Mouse (Mus musculus) CH12.LX (cell line): ENCODE measurements around the gene Nol9. TPM values are rescaled to one million over a fixed set of nuclear protein-coding genes. Genes with fewer than 3 reads are reported as not detected.

Source experiments
- DNase-seq: peaks from one replicate; pipeline ENCODE4 v3.0.0-alpha.2; 2013; ENCODE audit errors: extremely low read depth
- H3K27ac ChIP-seq: 2 replicates; pipeline ENCODE4 v1.5.1; 2012; ENCODE audit warnings: low read depth, mild to moderate bottlenecking, control low read depth, moderate library complexity; ENCODE audit not compliant: insufficient read depth
- H3K27me3 ChIP-seq: replicated peaks from 2 replicates; pipeline ENCODE3; 2012; ENCODE audit warnings: inconsistent platforms
- H3K36me3 ChIP-seq, 2 experiments: replicated peaks in 1 of 2; 2 replicates each; pipeline versions ENCODE3 to v1.6.1; 2012; ENCODE audit warnings: inconsistent platforms in 1 of 2, low read length in 1 of 2, mild to moderate bottlenecking in 1 of 2, mixed read lengths in 1 of 2, moderate library complexity in 1 of 2; ENCODE audit not compliant: control insufficient read depth in 1 of 2, insufficient read depth in 1 of 2
- H3K4me1 ChIP-seq, 2 experiments: 2 replicates each; pipeline ENCODE4 v1.6.1; 2012; ENCODE audit warnings: inconsistent platforms in 1 of 2, moderate library complexity in 1 of 2; ENCODE audit not compliant: insufficient read depth in 2 of 2, control insufficient read depth in 1 of 2
- H3K4me2 ChIP-seq: 2 replicates; pipeline ENCODE4 v1.6.1; 2012; ENCODE audit warnings: low read depth, mild to moderate bottlenecking, control low read depth; ENCODE audit not compliant: poor library complexity, insufficient read depth, severe bottlenecking
- H3K4me3 ChIP-seq, 3 experiments: fragments of 150-350 bp in 1 of 3; sonication (generic) in 1 of 3; replicated peaks in 1 of 3; 2 replicates each; pipeline versions ENCODE3 to v1.5.1; 2011 to 2012; ENCODE audit warnings: low read depth in 2 of 3, low read length in 2 of 3, mild to moderate bottlenecking in 2 of 3, moderate library complexity in 2 of 3, control low read depth in 1 of 3, improper control_type of control experiment in 1 of 3, inconsistent platforms in 1 of 3, mixed read lengths in 1 of 3; ENCODE audit not compliant: poor library complexity in 1 of 3
- H3K79me2 ChIP-seq: replicated peaks from 2 replicates; pipeline ENCODE4 v1.6.1; 2012; ENCODE audit warnings: mild to moderate bottlenecking, moderate library complexity; ENCODE audit not compliant: control insufficient read depth, poor library complexity, insufficient read depth, severe bottlenecking; ENCODE audit errors: extremely low read depth
- H3K9ac ChIP-seq: 2 replicates; pipeline ENCODE4 v1.6.1; 2012; ENCODE audit warnings: low read depth, mild to moderate bottlenecking, control low read depth, moderate library complexity; ENCODE audit not compliant: insufficient read depth
- H3K9me3 ChIP-seq: replicated peaks from 2 replicates; pipeline ENCODE3; 2012; ENCODE audit warnings: low read length, inconsistent platforms, mixed read lengths
- BHLHE40 ChIP-seq: IDR thresholded peaks from 2 replicates; pipeline ENCODE4 v1.6.1; 2011; ENCODE audit warnings: mild to moderate bottlenecking, low read depth, low read length, improper control_type of control experiment
- CHD1 ChIP-seq: IDR thresholded peaks from 2 replicates; pipeline ENCODE4 v1.6.1; 2012; ENCODE audit warnings: low read depth, low read length, improper control_type of control experiment, inconsistent platforms
- CTCF ChIP-seq, 2 experiments: IDR thresholded peaks in 1 of 2; conservative IDR thresholded peaks in 1 of 2; 2 replicates each; pipeline ENCODE4 v1.5.1; 2011 to 2012; ENCODE audit warnings: low read depth in 2 of 2, low read length in 2 of 2, improper control_type of control experiment in 1 of 2, inconsistent platforms in 1 of 2, mild to moderate bottlenecking in 1 of 2, moderate library complexity in 1 of 2
- E2F4 ChIP-seq: IDR thresholded peaks from 2 replicates; pipeline ENCODE4 v1.6.1; 2011; ENCODE audit warnings: low read depth, low read length, improper control_type of control experiment; ENCODE audit not compliant: insufficient replicate concordance
- ELF1 ChIP-seq: IDR thresholded peaks from 2 replicates; pipeline ENCODE4 v1.6.1; 2014; ENCODE audit warnings: low read depth, mild to moderate bottlenecking, inconsistent platforms, low read length, improper control_type of control experiment
- EP300 ChIP-seq: IDR thresholded peaks from 2 replicates; pipeline ENCODE4 v1.6.1; 2011; ENCODE audit warnings: low read length, improper control_type of control experiment
- ETS1 ChIP-seq: conservative IDR thresholded peaks from 2 replicates; pipeline ENCODE4 v1.6.1; 2012; ENCODE audit warnings: low read depth, mild to moderate bottlenecking, inconsistent platforms, low read length, improper control_type of control experiment, moderate library complexity
- GABPA ChIP-seq: IDR thresholded peaks from 2 replicates; pipeline ENCODE4 v1.6.1; 2012; ENCODE audit warnings: low read depth, low read length, improper control_type of control experiment, inconsistent platforms; ENCODE audit not compliant: insufficient replicate concordance
- HCFC1 ChIP-seq: IDR thresholded peaks from 2 replicates; pipeline ENCODE4 v1.6.1; 2012; ENCODE audit warnings: low read depth, mild to moderate bottlenecking, inconsistent platforms, low read length, improper control_type of control experiment
- IRF4 ChIP-seq: IDR thresholded peaks from 2 replicates; pipeline ENCODE4 v1.6.1; 2014; ENCODE audit warnings: low read depth, mild to moderate bottlenecking, inconsistent platforms, low read length, improper control_type of control experiment
- KAT2A ChIP-seq: IDR thresholded peaks from 2 replicates; pipeline ENCODE4 v1.6.1; 2012; ENCODE audit warnings: low read length, improper control_type of control experiment, inconsistent platforms; ENCODE audit not compliant: insufficient replicate concordance
- MAX ChIP-seq: IDR thresholded peaks from 2 replicates; pipeline ENCODE4 v1.6.1; 2011; ENCODE audit warnings: low read length, improper control_type of control experiment
- MEF2A ChIP-seq: IDR thresholded peaks from 2 replicates; pipeline ENCODE4 v1.6.1; 2014; ENCODE audit warnings: low read depth, mild to moderate bottlenecking, inconsistent platforms, low read length, improper control_type of control experiment, borderline replicate concordance
- MXI1 ChIP-seq: IDR thresholded peaks from 2 replicates; pipeline ENCODE4 v1.6.1; 2011; ENCODE audit warnings: mild to moderate bottlenecking, low read depth, low read length, improper control_type of control experiment
- MYC ChIP-seq: IDR thresholded peaks from 2 replicates; pipeline ENCODE4 v1.6.1; 2011; ENCODE audit warnings: low read depth, mild to moderate bottlenecking, improper control_type of control experiment, low read length
- NELFE ChIP-seq: IDR thresholded peaks from 2 replicates; pipeline ENCODE4 v1.6.1; 2011; ENCODE audit warnings: low read depth, low read length, improper control_type of control experiment
- NRF1 ChIP-seq: IDR thresholded peaks from 2 replicates; pipeline ENCODE4 v1.6.1; 2014; ENCODE audit warnings: low read depth, mild to moderate bottlenecking, inconsistent platforms, low read length, improper control_type of control experiment, moderate library complexity
- PAX5 ChIP-seq: IDR thresholded peaks from 2 replicates; pipeline ENCODE4 v1.6.1; 2012; ENCODE audit warnings: low read length, inconsistent platforms, mixed read lengths
- POLR2A ChIP-seq: IDR thresholded peaks from 2 replicates; pipeline ENCODE4 v1.6.1; 2011; ENCODE audit warnings: low read depth, mild to moderate bottlenecking, improper control_type of control experiment, low read length
- POLR2AphosphoS2 ChIP-seq: IDR thresholded peaks from 2 replicates; pipeline ENCODE4 v1.6.1; 2011; ENCODE audit warnings: low read depth, low read length, improper control_type of control experiment
- RAD21 ChIP-seq: IDR thresholded peaks from 2 replicates; pipeline ENCODE4 v1.6.1; 2011; ENCODE audit warnings: low read depth, mild to moderate bottlenecking, low read length, improper control_type of control experiment, moderate library complexity
- RCOR1 ChIP-seq: conservative IDR thresholded peaks from 2 replicates; pipeline ENCODE4 v1.6.1; 2012; ENCODE audit warnings: low read depth, mild to moderate bottlenecking, inconsistent platforms, low read length, improper control_type of control experiment
- SIN3A ChIP-seq: IDR thresholded peaks from 2 replicates; pipeline ENCODE4 v1.6.1; 2012; ENCODE audit warnings: low read length, improper control_type of control experiment, inconsistent platforms
- SMC3 ChIP-seq: IDR thresholded peaks from 2 replicates; pipeline ENCODE4 v1.6.1; 2011; ENCODE audit warnings: low read depth, low read length, improper control_type of control experiment
- TBP ChIP-seq: conservative IDR thresholded peaks from 2 replicates; pipeline ENCODE4 v1.6.1; 2011; ENCODE audit warnings: low read depth, low read length, improper control_type of control experiment
- TCF12 ChIP-seq: IDR thresholded peaks from 2 replicates; pipeline ENCODE4 v1.6.1; 2014; ENCODE audit warnings: low read depth, mild to moderate bottlenecking, inconsistent platforms, low read length, improper control_type of control experiment
- UBTF ChIP-seq: IDR thresholded peaks from 2 replicates; pipeline ENCODE4 v1.6.1; 2012; ENCODE audit warnings: low read depth, mild to moderate bottlenecking, inconsistent platforms, low read length, improper control_type of control experiment, moderate library complexity
- USF1 ChIP-seq: IDR thresholded peaks from 2 replicates; pipeline ENCODE4 v1.6.1; 2014; ENCODE audit warnings: low read depth, mild to moderate bottlenecking, inconsistent platforms, low read length, improper control_type of control experiment
- USF2 ChIP-seq: conservative IDR thresholded peaks from 2 replicates; pipeline ENCODE4 v1.6.1; 2011; ENCODE audit warnings: low read depth, low read length, improper control_type of control experiment
- ZC3H11A ChIP-seq: IDR thresholded peaks from 2 replicates; pipeline ENCODE4 v1.6.1; 2012; ENCODE audit warnings: low read depth, mild to moderate bottlenecking, inconsistent platforms, low read length, improper control_type of control experiment
- ZKSCAN1 ChIP-seq: IDR thresholded peaks from 2 replicates; pipeline ENCODE4 v1.6.1; 2012; ENCODE audit warnings: low read depth, inconsistent platforms, low read length, improper control_type of control experiment, borderline replicate concordance
- ZMIZ1 ChIP-seq: IDR thresholded peaks from 2 replicates; pipeline ENCODE4 v1.6.1; 2012; ENCODE audit warnings: low read depth, mild to moderate bottlenecking, inconsistent platforms, low read length, improper control_type of control experiment
- ZNF384 ChIP-seq: IDR thresholded peaks from 2 replicates; pipeline ENCODE4 v1.6.1; 2012; ENCODE audit warnings: low read depth, low read length, improper control_type of control experiment, inconsistent platforms
- dilution Hi-C: fragments of 300-500 bp; cut with MboI; formaldehyde crosslinking; loops from 2 replicates; pipeline ENCODE4 v1.14.3; 2020; ENCODE audit warnings: low sequenced_read_pairs; ENCODE audit not compliant: extremely low pct_unique_long_range_greater_than_20kb, extremely low pct_ligation_motif_present
- in situ Hi-C: fragments of 300-500 bp; cut with MboI; formaldehyde crosslinking; loops from 3 replicates; pipeline ENCODE4 v1.14.3; 2019; ENCODE audit warnings: low sequenced_read_pairs, low pct_ligation_motif_present, low pct_unique_long_range_greater_than_20kb, mixed read lengths
- polyA plus RNA-seq: library from polyadenylated mRNA; unstranded; fragments of >175 nt; gene quantifications from 2 replicates; pipeline ENCODE4 v1.2.1, GENCODE M21; 2012; ENCODE audit warnings: low read depth; ENCODE audit not compliant: insufficient read length
- total RNA-seq, 2 experiments: library from RNA; depleted of rRNA; stranded (reverse); fragments of 300-350 nt in 1 of 2; fragments of >200 nt in 1 of 2; gene quantifications; 2 replicates each; pipeline ENCODE4 v1.2.3; 2012 to 2014

Gene Nol9
- total and polyA plus RNA-seq, 3 experiments = 44.7 to 60.5 (median 44.8) TPM

DNA sequence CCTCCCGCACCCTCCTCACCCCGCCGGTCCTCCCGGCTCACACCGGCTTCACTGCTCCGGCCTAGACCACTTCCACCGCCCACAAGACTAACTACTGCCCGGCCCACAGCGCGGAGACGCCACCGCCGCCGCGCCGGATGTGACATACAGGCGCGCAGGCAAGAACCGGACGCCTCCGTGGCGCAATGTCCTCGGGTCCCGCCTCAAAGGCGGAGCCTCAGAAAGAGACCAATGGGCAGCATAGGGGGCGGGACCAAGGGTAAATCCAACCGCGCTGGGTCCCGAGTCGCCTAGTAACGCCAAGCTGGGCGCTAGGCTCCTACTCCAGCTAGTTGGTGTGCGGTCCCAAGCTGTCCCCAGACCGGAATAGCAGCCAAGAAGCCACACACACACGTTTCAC, 11.6 kb upstream of the Nol9 start, which contains the start of gene Zbtb48:
Gene Zbtb48 (minus strand): TSS at position 148 of the 400 bp plus-strand sequence.
- in situ Hi-C loops (no loop called here), dilution Hi-C loops (no loop called here)
- Histone ChIP-seq H3K27me3 (peaks cover 3% of the 10 kb centered on the region), H3K4me2 (peak within 1 kb of the TSS; percentile 77), H3K4me3 (peak within 1 kb of the TSS; percentile 75 to 87 (median 80)), H3K9me3 (no peaks in the 10 kb centered on the region), H3K27ac (peak within 1 kb of the TSS; percentile 26; the same call in 1 of the 2 replicates), H3K4me1 (peaks cover 20 to 36% of the 10 kb centered on the region in 2 experiments), H3K79me2 (peaks cover 21% of the 10 kb centered on the region), H3K9ac (peak within 1 kb of the TSS; percentile 65), H3K36me3 (peaks cover 19 to 40% of the 10 kb centered on the region in 2 experiments)
- TF ChIP-seq TBP (0 out of 2 replicates have a peak, but pooled peaks have one; percentile 31), TCF12 (peak; percentile 79), ZKSCAN1 (no peak), SMC3 (no peak), EP300 (no peak), KAT2A (peak; percentile 56; the same call in 1 of the 2 replicates), ZC3H11A (no peak), GABPA (no peak), MYC (no peak), RAD21 (no peak), SIN3A (peak; percentile 73), ELF1 (no peak; the same call in 1 of the 2 replicates), E2F4 (0 out of 2 replicates have a peak, but pooled peaks have one; percentile 9), NRF1 (peak; percentile 12; the same call in 1 of the 2 replicates), USF2 (no peak), CTCF (conservative IDR thresholded peaks at IDR 0.05 in 1 of 2, IDR thresholded peaks at IDR 0.05 in 1 of 2; ENCODE audit: low read depth in 2 of 2, low read length in 2 of 2) (no peak), NELFE (peak; percentile 87), BHLHE40 (no peak; the same call in 1 of the 2 replicates), MAX (no peak), USF1 (no peak), ETS1 (no peak), ZNF384 (no peak), POLR2A (peak; percentile 94), RCOR1 (no peak), POLR2AphosphoS2 (0 out of 2 replicates have a peak, but pooled peaks have one; percentile 65), MEF2A (no peak), IRF4 (no peak), CHD1 (no peak), MXI1 (peak; percentile 83; the same call in 1 of the 2 replicates), PAX5 (no peak), ZMIZ1 (peak; percentile 72), UBTF (no peak), HCFC1 (peak; percentile 80)
- DNase-seq = peak; percentile 97
